Mouse (Mus musculus) forebrain, embryonic 12.5 days (tissue): Measurements from ENCODE around the gene Limk2. TPM values are rescaled to one million over a fixed set of nuclear protein-coding genes. Genes with fewer than 3 reads are reported as not detected.
A peak's percentile ranks its signal among the peaks of the same experiment; 100 is the strongest.

Experiments used
- ATAC-seq: fragments of 200-750 bp; cut with Nextera tagmentation; 2 replicates; pipeline ENCODE4 v1.8.0; 2017; ENCODE audit warnings: moderate TSS enrichment; ENCODE audit not compliant: low FRiP score
- H3K27ac ChIP-seq: fragments of 300-500 bp; sonication (generic); 2 replicates; pipeline ENCODE4 v1.5.1; 2016; ENCODE audit warnings: mild to moderate bottlenecking
- H3K27me3 ChIP-seq: fragments of 300-500 bp; sonication (generic); 2 replicates; pipeline ENCODE4 v1.6.1; 2016; ENCODE audit warnings: mild to moderate bottlenecking
- H3K36me3 ChIP-seq: fragments of 300-500 bp; sonication (generic); replicated peaks from 2 replicates; pipeline ENCODE4 v1.6.1; 2016; ENCODE audit warnings: mild to moderate bottlenecking
- H3K4me1 ChIP-seq: fragments of 300-500 bp; sonication (generic); 2 replicates; pipeline ENCODE4 v1.6.1; 2016
- H3K4me2 ChIP-seq: fragments of 300-500 bp; sonication (generic); 2 replicates; pipeline ENCODE4 v1.6.1; 2016; ENCODE audit warnings: mild to moderate bottlenecking, moderate library complexity
- H3K4me3 ChIP-seq: fragments of 300-500 bp; sonication (generic); replicated peaks from 2 replicates; pipeline ENCODE4 v1.5.1; 2016; ENCODE audit warnings: mild to moderate bottlenecking
- H3K9ac ChIP-seq: fragments of 300-500 bp; sonication (generic); 2 replicates; pipeline ENCODE4 v1.6.1; 2016; ENCODE audit warnings: mild to moderate bottlenecking
- H3K9me3 ChIP-seq: fragments of 300-500 bp; sonication (generic); 2 replicates; pipeline ENCODE4 v1.6.1; 2016
- WGBS: fragments of 180-500 bp; shearing (Covaris S2); methylation state at CpG from one replicate; pipeline ENCODE4 v1.1.7; 2016; 5-methylcytosine and 5-hydroxymethylcytosine counted together
- polyA plus RNA-seq: library from polyadenylated mRNA; unstranded; fragments of >200 nt; fragmentation: Nextera tagmentation; extraction: Ambion mirVana; gene quantifications from 2 replicates; pipeline ENCODE4 v1.2.1, GENCODE M21; 2016

Limk2 gene
- polyA plus RNA-seq, 1 experiment from 2014 or later: 79.4 TPM

- H3K27ac ChIP-seq: 0 out of 2 replicates have a peak overlapping the region, but pooled peaks have one; percentile 25
- H3K9ac ChIP-seq: no peak overlapping the region
- no peaks in the 10 kb centered on the region for H3K9me3 ChIP-seq
- H3K4me1 ChIP-seq: no peaks in the 10 kb centered on the region
- ATAC-seq: no peak
- no peaks in the 10 kb centered on the region for H3K27me3 ChIP-seq
- H3K36me3 ChIP-seq: no peaks in the 10 kb centered on the region
- H3K4me3 ChIP-seq: no peak overlapping the region
- H3K4me2 ChIP-seq: no peak overlapping the region
Observed at GRCm38 (mm10) chr11:3441696-3442443, 32.9 kb upstream of the Limk2 start.

- 92% methylated on average over 1 of the region's 1 CpGs for WGBS
- Histone ChIP-seq H3K9ac (no peak overlapping the region), H3K4me1 (no peaks in the 10 kb centered on the region), H3K9me3 (no peaks in the 10 kb centered on the region), H3K4me2 (no peak overlapping the region), H3K27ac (no peak overlapping the region), H3K4me3 (no peak overlapping the region), H3K36me3 (no peaks in the 10 kb centered on the region), H3K27me3 (no peaks in the 10 kb centered on the region)
- ATAC-seq: no peak
Observed at GRCm38 (mm10) chr11:3437621-3438020, 28.6 kb upstream of the Limk2 start.

GRCm38 (mm10) chr11:3433809-3434208 is 24.8 kb upstream of the Limk2 start:
- Histone ChIP-seq H3K36me3 (no peaks in the 10 kb centered on the region), H3K27ac (no peak overlapping the region), H3K9me3 (no peaks in the 10 kb centered on the region), H3K4me1 (no peaks in the 10 kb centered on the region), H3K4me2 (no peak overlapping the region), H3K9ac (no peak overlapping the region), H3K4me3 (no peak overlapping the region), H3K27me3 (no peaks in the 10 kb centered on the region)
- no peak for ATAC-seq
- 82% methylated on average over 4 of the region's 4 CpGs for WGBS

DNA sequence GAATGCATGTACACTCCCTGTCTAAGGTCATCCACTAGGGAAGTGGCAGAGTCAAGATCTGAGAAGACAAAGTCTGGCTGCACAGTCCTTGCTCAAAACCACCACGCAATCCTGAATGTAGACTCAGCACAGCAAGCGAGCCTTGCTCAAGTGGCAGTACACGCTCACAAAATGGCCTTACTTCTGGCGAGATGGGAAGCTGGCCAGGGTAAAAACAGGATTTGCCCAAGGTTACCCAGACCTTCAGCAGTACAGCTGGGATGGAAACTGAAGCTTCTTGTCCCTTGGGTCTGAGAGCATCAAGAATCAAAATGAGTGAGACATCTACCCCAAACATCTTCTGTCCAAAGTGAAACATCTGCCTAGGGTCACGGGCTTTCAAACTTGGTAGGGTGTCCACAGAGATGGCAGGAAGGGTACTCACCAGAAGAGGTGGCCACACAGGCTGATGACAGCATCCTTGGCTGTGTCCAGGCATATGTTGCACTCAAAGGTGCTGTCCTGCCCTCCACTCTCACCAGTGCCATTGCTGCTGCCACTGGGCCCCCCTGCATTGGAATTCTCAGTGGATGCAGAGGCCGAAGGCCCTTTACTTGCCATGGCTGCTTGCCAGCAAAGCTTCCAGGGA is 23.1 kb upstream of the Limk2 start:
- ATAC-seq: no peak

GRCm38 (mm10) chr11:3431515-3431914 is 22.5 kb upstream of the Limk2 start:
- H3K27ac ChIP-seq: no peak overlapping the region
- no peak for ATAC-seq

More for the DNA sequence above, 23.1 kb upstream of the Limk2 start:
- H3K4me3 ChIP-seq: no peak overlapping the region
- no peak overlapping the region for H3K9ac ChIP-seq
- no peaks in the 10 kb centered on the region for H3K36me3 ChIP-seq
- no peaks in the 10 kb centered on the region for H3K9me3 ChIP-seq
- H3K4me1 ChIP-seq: no peaks in the 10 kb centered on the region
- no peak overlapping the region for H3K4me2 ChIP-seq
- no peaks in the 10 kb centered on the region for H3K27me3 ChIP-seq
- no peak overlapping the region for H3K27ac ChIP-seq
- 94% methylated on average over 6 of the region's 6 CpGs for WGBS

DNA sequence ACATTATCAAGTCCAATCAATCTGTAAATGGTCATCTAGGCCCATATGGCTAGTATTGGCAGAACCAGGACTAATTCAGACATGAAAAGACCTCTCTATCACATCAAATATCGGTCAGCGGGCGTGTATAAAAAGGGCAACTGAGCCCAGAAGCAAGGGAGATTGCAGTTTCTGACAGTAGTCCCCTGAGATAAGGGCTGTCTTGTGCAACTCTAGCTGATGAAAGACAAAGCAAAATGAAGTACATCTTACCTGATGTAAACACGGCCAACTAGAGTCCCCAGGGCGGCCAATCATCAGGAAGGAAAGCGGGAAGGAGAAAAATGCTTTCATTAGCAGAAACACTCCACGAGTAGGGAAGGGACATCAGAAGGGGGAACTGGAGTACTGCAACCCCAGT is 19.6 kb upstream of the Limk2 start:
- 91% methylated on average over 7 of the region's 7 CpGs for WGBS
- H3K27me3 ChIP-seq: no peaks in the 10 kb centered on the region
- peaks cover 23% of the 10 kb centered on the region for H3K36me3 ChIP-seq
- no peaks in the 10 kb centered on the region for H3K9me3 ChIP-seq
- no peak for ATAC-seq
- no peak overlapping the region for H3K27ac ChIP-seq
- no peak overlapping the region for H3K9ac ChIP-seq
- no peaks in the 10 kb centered on the region for H3K4me1 ChIP-seq
- H3K4me2 ChIP-seq: no peak overlapping the region
- no peak overlapping the region for H3K4me3 ChIP-seq

More at GRCm38 (mm10) chr11:3431515-3431914, 22.5 kb upstream of the Limk2 start:
- Histone ChIP-seq H3K36me3 (no peaks in the 10 kb centered on the region), H3K27me3 (no peaks in the 10 kb centered on the region), H3K4me1 (no peaks in the 10 kb centered on the region), H3K4me3 (no peak overlapping the region), H3K9me3 (no peaks in the 10 kb centered on the region), H3K4me2 (no peak overlapping the region), H3K9ac (no peak overlapping the region)
- WGBS: 95% methylated on average over 3 of the region's 3 CpGs

DNA sequence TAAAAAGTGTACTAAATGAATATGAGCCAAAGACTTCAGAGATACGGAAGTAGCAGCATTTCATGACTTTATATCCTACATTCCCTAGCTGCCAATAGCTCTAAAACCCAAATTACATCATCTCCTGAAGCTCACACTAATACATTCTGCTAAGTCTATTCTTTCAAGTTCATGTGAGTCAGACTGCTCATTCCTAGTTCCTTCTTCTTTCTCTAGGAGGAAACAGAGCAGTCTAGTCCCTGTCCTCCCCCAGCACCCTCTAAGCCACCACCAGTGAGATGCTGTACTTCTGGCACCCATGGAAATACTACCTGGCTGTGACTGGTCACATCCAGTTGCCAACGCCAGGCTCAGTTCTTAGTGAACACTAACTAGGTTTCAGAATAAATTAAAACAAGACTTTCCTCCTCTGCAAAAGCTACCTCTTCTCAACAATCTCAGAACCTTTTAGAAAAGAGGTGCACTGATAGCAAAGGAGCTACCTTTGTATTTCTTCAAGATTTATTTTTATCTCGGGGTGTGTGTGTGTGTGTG is 18.8 kb upstream of the Limk2 start:
- H3K4me3 ChIP-seq: no peak overlapping the region
- H3K36me3 ChIP-seq: peaks cover 30% of the 10 kb centered on the region
- 89% methylated on average over 3 of the region's 3 CpGs for WGBS
- H3K9ac ChIP-seq: no peak overlapping the region
- H3K4me1 ChIP-seq: no peaks in the 10 kb centered on the region
- H3K27me3 ChIP-seq: no peaks in the 10 kb centered on the region
- no peak for ATAC-seq
- no peak overlapping the region for H3K27ac ChIP-seq
- H3K9me3 ChIP-seq: no peaks in the 10 kb centered on the region
- no peak overlapping the region for H3K4me2 ChIP-seq

GRCm38 (mm10) chr11:3422242-3422641 is 13.3 kb upstream of the Limk2 start:
- no peak for ATAC-seq

GRCm38 (mm10) chr11:3418741-3419140 is 9.8 kb upstream of the Limk2 start:
- no peaks in the 10 kb centered on the region for H3K9me3 ChIP-seq
- H3K4me2 ChIP-seq: no peak overlapping the region
- peaks cover 72% of the 10 kb centered on the region for H3K36me3 ChIP-seq
- H3K4me1 ChIP-seq: no peaks in the 10 kb centered on the region
- no peak overlapping the region for H3K9ac ChIP-seq
- ATAC-seq: no peak
- 84% methylated on average over 4 of the region's 4 CpGs for WGBS
- no peak overlapping the region for H3K4me3 ChIP-seq
- H3K27ac ChIP-seq: no peak overlapping the region
- no peaks in the 10 kb centered on the region for H3K27me3 ChIP-seq

More at GRCm38 (mm10) chr11:3422242-3422641, 13.3 kb upstream of the Limk2 start:
- Histone ChIP-seq H3K9ac (no peak overlapping the region), H3K4me3 (no peak overlapping the region), H3K4me1 (no peaks in the 10 kb centered on the region), H3K36me3 (peaks cover 66% of the 10 kb centered on the region), H3K4me2 (no peak overlapping the region), H3K27ac (no peak overlapping the region), H3K9me3 (no peaks in the 10 kb centered on the region), H3K27me3 (no peaks in the 10 kb centered on the region)
- 83% methylated on average over 4 of the region's 4 CpGs for WGBS

- Histone ChIP-seq H3K27ac (no peak overlapping the region), H3K27me3 (no peaks in the 10 kb centered on the region), H3K9me3 (no peaks in the 10 kb centered on the region), H3K9ac (no peak overlapping the region), H3K4me2 (no peak overlapping the region), H3K36me3 (peaks cover 64% of the 10 kb centered on the region), H3K4me1 (no peaks in the 10 kb centered on the region), H3K4me3 (no peak overlapping the region)
- WGBS: 84% methylated on average over 6 of the region's 6 CpGs
- ATAC-seq: no peak
Observed at GRCm38 (mm10) chr11:3417795-3418194, 8.8 kb upstream of the Limk2 start.

- H3K4me3 ChIP-seq: no peak overlapping the region
- no peaks in the 10 kb centered on the region for H3K9me3 ChIP-seq
- H3K27me3 ChIP-seq: no peaks in the 10 kb centered on the region
- no peak overlapping the region for H3K9ac ChIP-seq
- no peaks in the 10 kb centered on the region for H3K4me1 ChIP-seq
- H3K27ac ChIP-seq: no peak overlapping the region
- no peak for ATAC-seq
- WGBS: 96% methylated on average over 3 of the region's 3 CpGs
- peaks cover 53% of the 10 kb centered on the region for H3K36me3 ChIP-seq
- H3K4me2 ChIP-seq: no peak overlapping the region
Observed at GRCm38 (mm10) chr11:3416399-3416798, 7.4 kb upstream of the Limk2 start.

DNA sequence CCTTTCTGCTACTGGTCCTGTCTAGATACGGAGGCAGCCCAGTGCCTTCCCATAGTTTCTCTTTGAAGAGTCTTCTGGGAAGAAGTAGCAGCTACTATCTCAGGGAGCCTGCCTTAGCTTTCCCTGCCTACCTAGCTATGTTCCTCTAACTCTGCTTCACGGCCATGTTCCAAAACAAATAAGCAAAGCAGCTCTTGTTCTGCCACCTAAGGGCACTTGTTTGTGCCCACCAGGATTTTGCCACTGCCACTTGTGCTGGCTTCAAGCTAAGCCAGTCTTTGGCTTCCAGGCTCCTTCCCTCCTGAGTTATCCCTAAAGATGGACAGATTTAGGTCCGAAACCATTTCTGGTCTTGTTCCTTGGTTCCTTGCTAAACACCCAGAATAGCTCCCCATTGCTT is 3.1 kb upstream of the Limk2 start:
- H3K4me2 ChIP-seq: no peak overlapping the region
- no peak overlapping the region for H3K27ac ChIP-seq
- peaks cover 26% of the 10 kb centered on the region for H3K36me3 ChIP-seq
- ATAC-seq: no peak
- H3K9ac ChIP-seq: no peak overlapping the region
- H3K27me3 ChIP-seq: no peaks in the 10 kb centered on the region
- peaks cover 10% of the 10 kb centered on the region for H3K4me1 ChIP-seq
- H3K4me3 ChIP-seq: no peak overlapping the region
- 79% methylated on average over 3 of the region's 3 CpGs for WGBS
- no peaks in the 10 kb centered on the region for H3K9me3 ChIP-seq
